Mouse (Mus musculus) liver, embryonic 18 days (tissue): ENCODE results near the gene Stat3. TPM values are rescaled to one million over a fixed set of nuclear protein-coding genes. Genes with fewer than 3 reads are reported as not detected.

Source experiments
- polyA plus RNA-seq: library from polyadenylated mRNA; depleted of rRNA; stranded (reverse); fragments of >200 nt; gene quantifications from 2 replicates; pipeline ENCODE4 v1.2.3, GENCODE M21; 2012; rRNA removed

Gene Stat3
- 33.5 and 39.3 TPM in 2 replicates for polyA plus RNA-seq

DNA sequence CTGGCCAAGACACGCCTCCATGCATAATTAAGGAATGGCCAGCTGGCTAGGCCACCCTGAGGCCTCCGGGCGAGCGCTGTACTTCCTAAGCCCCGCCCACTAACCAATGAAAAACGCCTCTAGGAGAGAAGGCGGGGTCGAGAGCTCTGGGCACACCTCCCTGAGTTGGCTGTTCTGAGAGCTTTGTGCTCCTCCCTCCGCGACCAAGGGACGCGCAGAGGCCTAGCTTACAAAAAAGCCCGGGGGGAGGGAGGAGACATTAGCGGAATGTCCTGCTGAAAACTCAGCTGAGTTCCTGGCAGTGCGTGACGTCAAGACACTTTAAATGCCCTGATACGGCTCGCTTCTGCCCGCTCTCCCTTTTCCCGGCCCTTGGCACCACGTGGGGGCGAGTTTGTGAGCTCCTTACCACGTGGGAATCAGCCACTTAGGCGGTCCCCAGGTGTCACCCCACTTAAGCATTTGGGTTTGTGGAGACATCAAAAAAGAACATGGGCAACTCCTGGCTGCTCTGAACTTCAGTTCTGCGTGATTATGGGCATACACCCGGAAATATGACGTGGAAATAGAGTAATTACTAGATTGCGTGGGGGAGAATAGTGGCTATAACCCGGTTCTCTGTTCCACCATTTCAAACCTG is at the start of gene Stat3:
Gene Stat3, minus strand, starts transcription at position 29 of the 640 bp plus-strand sequence.

DNA sequence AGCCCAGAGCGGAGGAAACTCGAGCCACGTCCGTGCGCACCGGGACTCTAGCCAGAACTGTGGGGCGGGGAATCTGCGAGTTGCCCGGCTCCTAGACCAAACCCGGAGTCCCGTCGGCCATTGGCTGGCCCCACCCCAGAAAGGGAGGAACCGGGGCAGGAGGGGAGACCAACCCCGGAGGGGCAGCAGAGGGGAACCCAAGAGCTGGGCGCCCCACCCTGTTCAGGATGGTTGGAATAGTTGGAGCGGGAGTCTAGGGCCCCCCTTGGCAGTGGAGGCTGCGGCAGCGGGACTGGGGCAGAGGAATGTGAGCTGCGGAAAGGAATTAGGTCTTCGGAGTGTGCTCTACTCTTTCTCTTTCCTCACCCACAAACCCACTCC is 31.2 kb upstream of the Stat3 start, which contains the start of gene Cavin1:
Gene Cavin1, minus strand, starts transcription at position 331 of the 381 bp plus-strand sequence.

DNA sequence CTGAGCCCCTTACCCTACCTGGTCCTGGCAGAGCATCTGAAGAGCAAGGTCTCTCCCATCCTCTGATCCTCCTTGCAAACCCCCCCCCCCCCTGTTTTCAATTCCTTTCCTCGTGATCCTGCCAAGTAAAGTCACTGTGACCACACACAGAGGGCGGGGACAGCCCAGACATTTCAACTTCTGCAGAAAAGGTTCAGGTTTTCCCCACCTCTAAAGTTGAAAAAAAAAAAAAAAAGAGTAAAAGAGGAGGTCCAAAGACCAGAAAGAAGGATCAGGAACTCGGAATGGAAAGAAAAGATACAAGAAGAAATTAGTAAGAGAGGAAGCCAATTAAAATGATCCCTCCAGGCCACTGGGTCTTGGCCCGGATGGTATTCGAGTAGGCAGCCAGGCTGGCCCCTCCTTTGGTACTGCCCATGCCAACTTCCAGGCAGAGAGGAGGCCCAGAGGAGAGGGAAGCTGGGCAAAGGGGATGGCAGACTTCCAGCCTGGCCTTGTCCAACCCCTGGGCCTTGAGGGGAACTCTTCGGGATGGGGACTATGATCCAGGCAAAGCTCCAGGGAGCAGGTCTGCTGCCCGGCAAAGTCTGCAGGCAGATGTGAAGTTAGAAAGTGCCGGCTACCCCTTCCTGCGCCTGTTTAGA is 80.3 kb downstream of the Stat3 start, which contains the start of gene Stat5a:
Gene Stat5a, plus strand, starts transcription at position 417 of the 644 bp plus-strand sequence.

DNA sequence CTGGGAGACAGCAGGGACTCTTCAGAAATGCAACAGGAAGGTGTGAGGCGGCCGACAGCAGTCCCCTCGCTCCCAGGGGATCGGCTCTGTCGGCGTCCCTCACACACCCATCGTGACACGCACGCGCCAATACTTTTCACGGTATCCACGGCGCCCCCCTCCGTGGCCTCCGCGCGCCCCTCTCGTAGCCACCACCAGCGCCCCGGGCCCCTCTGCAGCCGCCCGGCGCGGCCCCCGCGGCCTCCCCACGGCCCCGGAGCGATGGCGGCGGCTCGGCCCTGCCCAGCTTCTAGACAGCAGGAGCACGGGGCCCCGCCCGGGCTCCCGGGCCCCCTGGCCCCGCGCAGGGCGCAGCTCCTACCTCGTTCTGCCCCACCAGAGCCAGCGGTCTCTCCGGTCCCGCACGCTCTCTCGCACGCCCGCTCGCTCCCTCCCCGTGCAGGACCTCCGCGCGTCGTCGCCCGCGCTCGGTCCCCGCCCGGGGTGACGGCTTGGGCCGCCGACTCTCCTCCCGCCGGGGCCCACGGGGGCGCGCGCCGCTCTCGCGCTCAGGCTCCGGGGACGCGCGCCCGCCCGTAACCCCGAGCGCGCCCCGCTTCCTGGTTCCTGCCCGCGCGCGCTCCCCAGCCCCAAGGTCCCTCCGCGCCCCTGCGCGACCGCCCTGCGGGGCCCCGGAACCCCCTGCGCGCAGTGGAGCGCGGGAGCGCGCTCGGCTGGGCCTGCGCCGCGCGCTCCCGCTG is 89.1 kb downstream of the Stat3 start, which contains the start of gene Stat5b:
Gene Stat5b, minus strand, starts transcription at position 687 of the 740 bp plus-strand sequence.

Other genes with a start within 250 kb of the Stat3 start
- 0.01 and 0.06 TPM in 2 replicates for gene Zfp385c, start 247.1 kb downstream of the Stat3 start, polyA plus RNA-seq
- 7.3 and 8.9 TPM in 2 replicates for gene Dhx58, start 235.3 kb downstream of the Stat3 start, polyA plus RNA-seq
- 12.1 and 14.0 TPM in 2 replicates for gene Kat2a, start 227.1 kb downstream of the Stat3 start, polyA plus RNA-seq
- not detected in 2 replicates for gene Hspb9, start 225.7 kb downstream of the Stat3 start, polyA plus RNA-seq
- 96.2 and 98.0 TPM in 2 replicates for gene Rab5c, start 201.3 kb downstream of the Stat3 start, polyA plus RNA-seq
- gene Kcnh4, start 179.6 kb downstream of the Stat3 start, polyA plus RNA-seq: not detected in 2 replicates
- gene Hcrt, start 176.6 kb downstream of the Stat3 start, polyA plus RNA-seq: not detected in 2 replicates
- 3.8 and 4.0 TPM in 2 replicates for gene Ghdc, start 168.6 kb downstream of the Stat3 start, polyA plus RNA-seq
- gene Stat5b, start 88.8 kb downstream of the Stat3 start, polyA plus RNA-seq: 13.3 and 16.0 TPM in 2 replicates
- 5.8 and 6.9 TPM in 2 replicates for gene Stat5a, start 80.2 kb downstream of the Stat3 start, polyA plus RNA-seq
- gene Cavin1, start 31.3 kb upstream of the Stat3 start, polyA plus RNA-seq: 14.0 and 15.8 TPM in 2 replicates
- gene Atp6v0a1, start 69.9 kb upstream of the Stat3 start, polyA plus RNA-seq: 20.6 and 24.1 TPM in 2 replicates
- gene Naglu, start 130.5 kb upstream of the Stat3 start, polyA plus RNA-seq: 9.4 and 9.9 TPM in 2 replicates
- gene Hsd17b1, start 138.9 kb upstream of the Stat3 start, polyA plus RNA-seq: 0.35 and 0.42 TPM in 2 replicates
- 30.0 and 30.3 TPM in 2 replicates for gene Coasy, start 143.0 kb upstream of the Stat3 start, polyA plus RNA-seq
- 19.0 and 21.5 TPM in 2 replicates for gene Mlx, start 147.7 kb upstream of the Stat3 start, polyA plus RNA-seq
- gene Psmc3ip, start 155.9 kb upstream of the Stat3 start, polyA plus RNA-seq: 7.1 and 7.6 TPM in 2 replicates
- 23.5 and 24.3 TPM in 2 replicates for gene Retreg3, start 180.4 kb upstream of the Stat3 start, polyA plus RNA-seq
- 6.0 and 6.3 TPM in 2 replicates for gene Tubg1, start 180.4 kb upstream of the Stat3 start, polyA plus RNA-seq
- 0.12 and 0.20 TPM in 2 replicates for gene Tubg2, start 216.4 kb upstream of the Stat3 start, polyA plus RNA-seq
- gene Cntnap1, start 231.0 kb upstream of the Stat3 start, polyA plus RNA-seq: 0.21 and 0.28 TPM in 2 replicates
- gene Plekhh3, start 231.8 kb upstream of the Stat3 start, polyA plus RNA-seq: 2.0 and 2.4 TPM in 2 replicates
- gene Ccr10, start 235.9 kb upstream of the Stat3 start, polyA plus RNA-seq: 0.04 and 0.05 TPM in 2 replicates